Mouse (Mus musculus): ENCODE results near the gene Gm15023. TPM values are rescaled to one million over a fixed set of nuclear protein-coding genes. Genes with fewer than 3 reads are reported as not detected.
"Not testable (repeated sequence)": the region's sequence is repeated elsewhere in the genome, so short reads cannot be mapped to it uniquely, and the experiment has no call there.

The Gm15023 gene
- total RNA-seq (2021), result not detected

DNA sequence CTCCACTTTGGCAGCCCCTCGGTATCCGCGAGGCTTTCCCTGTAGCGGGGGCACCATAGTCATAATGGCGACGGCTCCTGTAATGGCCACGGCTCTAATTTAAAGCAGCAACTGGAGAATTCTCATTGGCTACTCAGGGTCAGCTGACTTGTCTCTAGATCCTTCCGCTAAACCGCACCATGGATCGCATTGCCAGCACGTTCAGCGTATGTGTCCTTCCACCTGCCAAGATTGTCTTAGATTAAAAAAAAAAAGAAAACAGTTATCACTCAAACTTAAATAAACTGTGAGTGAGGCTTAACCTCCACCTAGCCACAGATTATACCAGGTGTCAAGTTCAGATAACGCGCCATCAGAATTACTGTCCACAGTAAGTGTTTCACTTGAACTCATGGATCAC, at the start of gene Gm15023:
TSS of gene Gm15023 (minus strand) at position 101 of the 400 bp plus-strand sequence.
- intact Hi-C loops (cut with DNase I); DNase-seq: not testable (repeated sequence)

DNA sequence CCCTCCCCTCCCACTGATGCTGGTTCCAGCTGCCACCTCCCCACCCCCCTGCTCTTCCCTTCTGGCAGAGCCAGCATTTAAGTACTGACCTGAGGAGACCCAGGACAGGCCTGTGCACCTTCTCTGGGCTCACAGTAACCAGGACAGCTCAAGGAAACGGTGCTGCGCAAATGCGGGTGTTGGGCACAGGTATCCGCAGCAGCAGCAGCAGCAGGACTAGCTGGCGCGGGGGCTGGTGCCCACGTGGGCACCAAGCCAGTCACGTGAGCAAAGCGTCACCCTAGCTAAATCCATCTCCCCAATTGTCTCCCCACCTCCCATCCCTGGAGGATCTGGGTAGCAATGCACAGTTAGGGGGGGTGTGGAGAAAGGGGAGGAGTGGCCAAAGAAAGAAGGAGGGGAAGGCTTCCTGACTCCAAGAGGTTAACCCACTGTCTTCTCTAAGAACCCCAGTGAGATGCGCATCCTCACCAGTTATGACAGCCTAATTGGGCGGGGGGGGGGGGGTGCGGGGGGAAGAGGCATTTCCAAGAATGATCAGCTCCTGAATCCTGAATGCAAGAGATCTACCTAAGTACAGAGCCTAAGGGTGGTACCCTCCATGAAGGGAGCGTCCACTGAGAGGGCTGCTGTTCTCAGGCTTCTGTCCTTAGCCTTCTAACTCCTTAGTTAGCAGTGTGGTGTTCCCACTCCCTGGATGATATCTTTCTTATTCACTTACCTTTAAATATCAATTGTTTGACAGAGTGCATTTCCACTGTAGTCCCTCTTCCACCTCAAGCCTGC, 33.2 kb upstream of the Gm15023 start, which contains the start of gene Tceal6:
TSS of gene Tceal6 (minus strand) at position 252 of the 786 bp plus-strand sequence.
- intact Hi-C loops (cut with DNase I), result no loop called here
- no peak for DNase-seq

DNA sequence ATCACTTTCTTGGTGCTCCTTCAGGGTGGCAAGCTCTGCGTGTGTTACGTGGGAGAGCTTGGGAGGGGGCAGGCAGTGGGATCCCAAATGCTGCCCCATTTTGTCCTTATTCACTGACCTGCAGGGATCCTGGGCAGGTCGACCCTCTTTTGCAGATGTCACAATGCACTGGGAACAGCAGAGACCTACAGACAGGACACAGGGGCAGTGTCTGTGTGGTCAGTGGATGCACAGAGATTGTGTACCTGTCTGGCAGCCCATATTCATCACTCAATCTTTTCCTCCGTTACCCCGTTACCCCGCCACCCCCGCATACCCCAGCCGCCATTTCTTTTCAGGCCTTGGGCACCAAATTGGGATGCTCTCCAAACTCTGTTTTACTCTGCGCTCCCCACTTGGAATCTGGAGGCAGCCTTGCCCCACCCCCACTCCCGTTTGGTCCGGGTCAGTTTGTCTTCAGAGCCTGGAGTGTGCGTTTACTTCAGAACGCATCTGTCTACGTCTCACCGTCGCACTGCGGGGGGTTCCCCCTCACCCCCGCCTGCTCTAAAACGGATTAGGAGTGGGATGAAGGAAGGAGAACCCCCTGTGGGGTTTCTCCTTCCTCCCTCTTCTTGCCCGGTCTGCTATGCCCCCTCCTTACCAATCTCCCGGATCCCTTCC, 32.5 kb upstream of the Gm15023 start:
- intact Hi-C loops (cut with DNase I), result not testable (repeated sequence)

DNA sequence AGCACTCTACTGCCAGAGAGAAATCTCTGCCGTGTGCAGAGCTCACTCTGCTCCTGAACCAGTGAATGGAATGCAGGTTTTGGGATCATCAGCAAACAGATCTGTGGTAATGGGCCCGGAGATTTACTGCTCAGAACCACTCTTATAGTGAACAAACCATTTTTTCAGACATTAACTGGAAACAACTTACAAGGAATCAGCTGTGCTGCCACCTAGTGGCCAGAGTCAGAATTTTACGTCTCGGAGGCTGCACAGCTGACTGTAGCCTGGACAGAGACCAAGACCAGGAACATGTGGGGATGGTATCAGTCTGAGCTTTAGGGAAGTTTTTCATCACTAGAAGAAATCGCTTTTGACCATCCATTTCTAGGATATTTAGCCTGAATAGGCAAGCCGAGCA, 12.5 kb upstream of the Gm15023 start:
- intact Hi-C loops (cut with DNase I); DNase-seq: not testable (repeated sequence)

More for the DNA sequence above, 32.5 kb upstream of the Gm15023 start:
- not testable (repeated sequence) for DNase-seq

DNA sequence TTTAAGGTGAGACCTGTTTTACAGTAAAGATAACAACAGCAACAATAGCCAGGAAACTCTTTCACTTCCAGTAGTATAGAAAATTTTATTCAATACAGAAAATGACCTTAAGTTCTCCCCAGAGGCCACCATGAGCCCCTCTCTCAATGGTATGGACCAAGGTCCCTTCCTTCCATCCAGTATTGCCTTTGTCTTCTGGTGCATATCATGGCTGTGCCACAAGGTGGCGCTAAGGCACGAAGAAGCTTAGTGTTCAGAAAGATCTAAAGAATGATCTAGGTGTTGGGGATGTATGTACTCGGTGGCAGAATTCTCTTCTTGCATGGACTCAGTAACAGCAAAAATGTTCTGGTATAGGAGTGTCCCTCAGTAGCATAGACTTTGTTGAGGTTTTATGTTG, 11.2 kb upstream of the Gm15023 start:
- DNase-seq; intact Hi-C loops (cut with DNase I): not testable (repeated sequence)

Other genes with a start within 250 kb of the Gm15023 start
- under 1 TPM in 1 of 2 experiments, not detected in 1; 0.19 TPM for gene Nxf2, start 212.9 kb downstream of the Gm15023 start, total RNA-seq (2021)
- 1 to 10 TPM; 3.5 to 7.3 TPM for gene Zmat1, start 168.4 kb downstream of the Gm15023 start, total RNA-seq (2021)
- not detected for gene Tceal6, start 33.1 kb upstream of the Gm15023 start, total RNA-seq (2021)
- not detected for gene Pramel3, start 124.7 kb upstream of the Gm15023 start, total RNA-seq (2021)
- not detected for gene Gm5128, start 195.7 kb upstream of the Gm15023 start, total RNA-seq (2021)